Comparison of ENCODE assay signal across 20 mouse cellular contexts in genomic region chr12:52439241-52439640, GRCm38 (mm10).
A peak's percentile ranks its signal among the peaks of the same experiment; 100 is the strongest.
DNase-seq lines count a peak whose midpoint lies in the region; ATAC-seq lines count a peak whose summit lies in the region.
"Had no signal": no experiment of that assay in that cellular context is flagged by ENCODE, and none has a peak within 500 bp of the region (broad histone marks: within the 10 kb centered on the region; RNA-seq: fewer than 3 reads in every experiment).

No protein-coding gene starts in this region.

- H3K9ac ChIP-seq in heart, embryonic 13.5 days = no peak overlapping the region
- H3K9ac ChIP-seq: forebrain, embryonic 15.5 days; lung, embryonic 15.5 days; midbrain, embryonic 13.5 days had no signal

- ATAC-seq in heart, embryonic 13.5 days (ENCODE audit: extremely low read depth, insufficient number of reproducible peaks, low FRiP score, low TSS enrichment) = no peak
- ATAC-seq: forebrain, embryonic 15.5 days; hindbrain, postnatal 0 days; midbrain, embryonic 13.5 days had no signal

- WGBS in heart, embryonic 13.5 days = 67% methylated on average over 1 of the region's 1 CpGs

- H3K4me3 ChIP-seq in heart, embryonic 13.5 days = no peak overlapping the region
- H3K4me3 ChIP-seq: embryonic facial prominence, embryonic 10.5 days; forebrain, embryonic 15.5 days; gastrocnemius, adult 2 months; lung, embryonic 15.5 days; midbrain, embryonic 13.5 days had no signal

- no peaks in the 10 kb centered on the region for H3K27me3 ChIP-seq in heart, embryonic 13.5 days (replicated peaks)
- H3K27me3 ChIP-seq: forebrain, embryonic 15.5 days; lung, embryonic 15.5 days; midbrain, embryonic 13.5 days had no signal

- 0 out of 2 replicates have a peak overlapping the region, but pooled peaks have one; percentile 7 for H3K27ac ChIP-seq in heart, embryonic 13.5 days (replicated peaks)
- H3K27ac ChIP-seq: embryonic facial prominence, embryonic 10.5 days; forebrain, embryonic 15.5 days; gastrocnemius, adult 2 months; hindbrain, postnatal 0 days; kidney, postnatal 0 days; lung, embryonic 15.5 days; midbrain, embryonic 13.5 days had no signal

- no peaks in the 10 kb centered on the region for H3K9me3 ChIP-seq in heart, embryonic 13.5 days
- H3K9me3 ChIP-seq: embryonic facial prominence, embryonic 10.5 days; forebrain, embryonic 15.5 days; lung, embryonic 15.5 days; midbrain, embryonic 13.5 days had no signal

- peaks cover 17% of the 10 kb centered on the region for H3K4me1 ChIP-seq in heart, embryonic 13.5 days
- H3K4me1 ChIP-seq: lung, embryonic 15.5 days had no signal

- no peaks in the 10 kb centered on the region for H3K36me3 ChIP-seq in heart, embryonic 13.5 days
- H3K36me3 ChIP-seq: embryonic facial prominence, embryonic 10.5 days; forebrain, embryonic 15.5 days; lung, embryonic 15.5 days; midbrain, embryonic 13.5 days had no signal

- no peak for DNase-seq in heart, postnatal 4 days
- DNase-seq in kidney, postnatal 14 days = peak; percentile 60
- no peak for DNase-seq in kidney, postnatal 10 days
- DNase-seq in 416B (ENCODE audit: low read depth) = peak; percentile 4
- peak; percentile 65 for DNase-seq in adrenal gland, postnatal 14 days
- DNase-seq in frontal cortex, postnatal 10 days (ENCODE audit: low spot score in 2 of 2) = no peak
- DNase-seq in cerebellum, postnatal 36 days = no peak
- DNase-seq: cerebellum, adult 11 months; cerebellum, postnatal 25 days; gastrocnemius, adult 2 months; retina, postnatal 1 day; thymus, postnatal 36 days had no signal

- H3K4me2 ChIP-seq in heart, embryonic 13.5 days = no peak overlapping the region
- H3K4me2 ChIP-seq: forebrain, embryonic 15.5 days; liver, embryonic 11.5 days; lung, embryonic 15.5 days; midbrain, embryonic 13.5 days had no signal

Comparison
In these comparisons a context has a peak if more than half of its experiments do, and no peak if none do; other contexts are left out.
1. DNase-seq: peak in kidney, postnatal 14 days (single experiment), 416B (single experiment) and adrenal gland, postnatal 14 days (single experiment); none in heart, postnatal 4 days (single experiment), kidney, postnatal 10 days (single experiment), frontal cortex, postnatal 10 days (0 of 2) and cerebellum, postnatal 36 days (0 of 2).